Mouse (Mus musculus): Measurements from ENCODE around the gene Ifitm2. TPM values are rescaled to one million over a fixed set of nuclear protein-coding genes. Genes with fewer than 3 reads are reported as not detected.
"Not testable (repeated sequence)": the region's sequence is repeated elsewhere in the genome, so short reads cannot be mapped to it uniquely, and the experiment has no call there.

Ifitm2 gene
- polyA plus RNA-seq, 1 experiment, result 31.7 TPM

- no peak for DNase-seq
- 20% methylated on average over 9 of the region's 9 CpGs for whole genome bisulfite sequencing
- H3K4me3 ChIP-seq (replicated peaks; ENCODE audit: insufficient read depth, low read depth, low read length), result no peak overlapping the region
- no peak for TF ChIP-seq CTCF (IDR thresholded peaks at IDR 0.05; ENCODE audit: borderline replicate concordance, insufficient read depth, low read depth, low read length)
- TF ChIP-seq POLR2A (IDR thresholded peaks at IDR 0.05; ENCODE audit: borderline replicate concordance, insufficient read depth, low read length), result no peak
- H3K4me1 ChIP-seq (ENCODE audit: control insufficient read depth, insufficient read depth, low read length), result no peaks in the 10 kb centered on the region
- no peaks in the 10 kb centered on the region for H3K27me3 ChIP-seq (ENCODE audit: control insufficient read depth, insufficient read depth, low read length)
- H3K27ac ChIP-seq (ENCODE audit: insufficient read depth, low read length), result no peak overlapping the region
These were observed 19.2 kb upstream of the Ifitm2 start for GRCm38 (mm10) chr7:140974940-140975339.

- no peaks in the 10 kb centered on the region for H3K4me1 ChIP-seq (ENCODE audit: control insufficient read depth, insufficient read depth, low read length)
- TF ChIP-seq CTCF (IDR thresholded peaks at IDR 0.05; ENCODE audit: borderline replicate concordance, insufficient read depth, low read depth, low read length) (no peak), POLR2A (IDR thresholded peaks at IDR 0.05; ENCODE audit: borderline replicate concordance, insufficient read depth, low read length) (no peak)
- no peak overlapping the region for H3K27ac ChIP-seq (ENCODE audit: insufficient read depth, low read length)
- WGBS, result 33% methylated on average over 14 of the region's 14 CpGs
- H3K27me3 ChIP-seq (ENCODE audit: control insufficient read depth, insufficient read depth, low read length), result no peaks in the 10 kb centered on the region
- DNase-seq, result no peak
- no peak overlapping the region for H3K4me3 ChIP-seq (replicated peaks; ENCODE audit: insufficient read depth, low read depth, low read length)
These were observed 17.8 kb upstream of the Ifitm2 start for GRCm38 (mm10) chr7:140973396-140974165.

GRCm38 (mm10) chr7:140971479-140972171 is 15.8 kb upstream of the Ifitm2 start:
- WGBS, result 87% methylated on average over 8 of the region's 8 CpGs
- H3K4me1 ChIP-seq (ENCODE audit: control insufficient read depth, insufficient read depth, low read length), result no peaks in the 10 kb centered on the region
- TF ChIP-seq CTCF (IDR thresholded peaks at IDR 0.05; ENCODE audit: borderline replicate concordance, insufficient read depth, low read depth, low read length) (no peak), POLR2A (IDR thresholded peaks at IDR 0.05; ENCODE audit: borderline replicate concordance, insufficient read depth, low read length) (no peak)
- no peak overlapping the region for H3K27ac ChIP-seq (ENCODE audit: insufficient read depth, low read length)
- no peak for DNase-seq
- H3K4me3 ChIP-seq (replicated peaks; ENCODE audit: insufficient read depth, low read depth, low read length), result no peak overlapping the region
- no peaks in the 10 kb centered on the region; the same call in 1 of the 2 replicates for H3K27me3 ChIP-seq (ENCODE audit: control insufficient read depth, insufficient read depth, low read length)

GRCm38 (mm10) chr7:140970931-140971330 is 15.1 kb upstream of the Ifitm2 start:
- Histone ChIP-seq H3K27ac (ENCODE audit: insufficient read depth, low read length) (no peak overlapping the region), H3K27me3 (ENCODE audit: control insufficient read depth, insufficient read depth, low read length) (no peaks in the 10 kb centered on the region; the same call in 1 of the 2 replicates), H3K4me1 (ENCODE audit: control insufficient read depth, insufficient read depth, low read length) (no peaks in the 10 kb centered on the region), H3K4me3 (replicated peaks; ENCODE audit: insufficient read depth, low read depth, low read length) (no peak overlapping the region)
- no peak for DNase-seq
- TF ChIP-seq POLR2A (IDR thresholded peaks at IDR 0.05; ENCODE audit: borderline replicate concordance, insufficient read depth, low read length) (no peak), CTCF (IDR thresholded peaks at IDR 0.05; ENCODE audit: borderline replicate concordance, insufficient read depth, low read depth, low read length) (no peak)
- WGBS, result 45% methylated on average over 7 of the region's 7 CpGs

- DNase-seq; H3K27ac ChIP-seq (ENCODE audit: insufficient read depth, low read length): not testable (repeated sequence)
- WGBS, result 32% methylated on average over 3 of the region's 3 CpGs
These were observed 12.9 kb upstream of the Ifitm2 start for GRCm38 (mm10) chr7:140968710-140969109.

GRCm38 (mm10) chr7:140967862-140968591 is 12.2 kb upstream of the Ifitm2 start:
- TF ChIP-seq POLR2A (IDR thresholded peaks at IDR 0.05; ENCODE audit: borderline replicate concordance, insufficient read depth, low read length) (no peak), CTCF (IDR thresholded peaks at IDR 0.05; ENCODE audit: borderline replicate concordance, insufficient read depth, low read depth, low read length) (no peak)
- 38% methylated on average over 14 of the region's 14 CpGs for WGBS
- Histone ChIP-seq H3K27ac (ENCODE audit: insufficient read depth, low read length) (no peak overlapping the region), H3K27me3 (ENCODE audit: control insufficient read depth, insufficient read depth, low read length) (no peaks in the 10 kb centered on the region; the same call in 1 of the 2 replicates), H3K4me1 (ENCODE audit: control insufficient read depth, insufficient read depth, low read length) (no peaks in the 10 kb centered on the region), H3K4me3 (replicated peaks; ENCODE audit: insufficient read depth, low read depth, low read length) (no peak overlapping the region)
- no peak for DNase-seq

More at GRCm38 (mm10) chr7:140968710-140969109, 12.9 kb upstream of the Ifitm2 start:
- not testable (repeated sequence) for H3K4me1 ChIP-seq (ENCODE audit: control insufficient read depth, insufficient read depth, low read length); H3K4me3 ChIP-seq (replicated peaks; ENCODE audit: insufficient read depth, low read depth, low read length); H3K27me3 ChIP-seq (ENCODE audit: control insufficient read depth, insufficient read depth, low read length)

- no peak for TF ChIP-seq CTCF (IDR thresholded peaks at IDR 0.05; ENCODE audit: borderline replicate concordance, insufficient read depth, low read depth, low read length)
- TF ChIP-seq POLR2A (IDR thresholded peaks at IDR 0.05; ENCODE audit: borderline replicate concordance, insufficient read depth, low read length), result no peak
- DNase-seq, result no peak
- no peaks in the 10 kb centered on the region; the same call in 1 of the 2 replicates for H3K27me3 ChIP-seq (ENCODE audit: control insufficient read depth, insufficient read depth, low read length)
- H3K4me3 ChIP-seq (replicated peaks; ENCODE audit: insufficient read depth, low read depth, low read length), result no peak within 1 kb of the TSS
- no peak within 1 kb of the TSS for H3K27ac ChIP-seq (ENCODE audit: insufficient read depth, low read length)
- no peaks in the 10 kb centered on the region for H3K4me1 ChIP-seq (ENCODE audit: control insufficient read depth, insufficient read depth, low read length)
- WGBS, result 82% methylated on average over 4 of the region's 4 CpGs
These were observed 11.1 kb upstream of the Ifitm2 start, which contains the start of gene Ifitm1 for GRCm38 (mm10) chr7:140966921-140967320. Gene Ifitm1, plus strand, starts transcription at chr7:140967221.
